Mouse (Mus musculus) CD4-positive, CD25-positive, alpha-beta regulatory T cell, adult 2 months (primary cell): ENCODE results near the gene Vmn1r151.
"Not testable (repeated sequence)": the region's sequence is repeated elsewhere in the genome, so short reads cannot be mapped to it uniquely, and the experiment has no call there.

Experiments used
- DNase-seq: peaks from one replicate; pipeline ENCODE4 v3.0.0-alpha.2; 2012; ENCODE audit warnings: low read depth, low spot score

The Vmn1r151 gene

GRCm38 (mm10) chr7:22499578-22499977, at the start of gene Vmn1r151:
TSS of gene Vmn1r151 (minus strand) at chr7:22499678.
- not testable (repeated sequence) for DNase-seq

- DNase-seq: not testable (repeated sequence)
These were observed 35.3 kb upstream of the Vmn1r151 start, which contains the start of gene Gm8677 for GRCm38 (mm10) chr7:22534787-22535186. TSS of gene Gm8677 (minus strand) at chr7:22534887.

GRCm38 (mm10) chr7:22522667-22523066, 23.2 kb upstream of the Vmn1r151 start, which contains the start of gene Vmn1r152:
TSS of gene Vmn1r152 (plus strand) at chr7:22522967.
- DNase-seq: not testable (repeated sequence)

DNA sequence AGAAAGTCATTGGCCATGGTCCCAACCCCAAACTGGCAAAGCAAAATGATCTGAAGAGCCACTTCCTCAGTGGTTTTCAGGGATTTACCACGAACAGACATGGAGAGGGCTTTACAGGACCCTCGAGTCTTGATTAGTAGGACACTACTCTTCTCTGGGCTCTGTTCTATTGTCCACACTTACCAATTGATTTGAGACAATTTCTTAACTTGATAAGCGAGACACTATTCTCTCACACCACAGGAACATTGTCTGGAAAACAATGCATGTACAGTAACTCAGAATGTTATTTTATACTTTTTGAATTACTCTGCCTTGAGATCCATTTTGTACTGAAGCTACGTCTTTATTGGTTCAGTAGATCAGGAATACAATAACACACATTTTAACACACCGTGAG, 35.5 kb downstream of the Vmn1r151 start, which contains the start of gene Gm10665:
Gm10665 (minus strand) TSS at position 101 of the 400 bp plus-strand sequence.
- not testable (repeated sequence) for DNase-seq
